Mouse (Mus musculus) forebrain, postnatal 0 days (tissue): Measurements from ENCODE around the gene Actg1. TPM values are rescaled to one million over a fixed set of nuclear protein-coding genes. Genes with fewer than 3 reads are reported as not detected.

Experiments
- ATAC-seq: fragments of 200-750 bp; cut with Nextera tagmentation; 2 replicates; pipeline ENCODE4 v1.8.0; 2017; ENCODE audit warnings: mild to moderate bottlenecking, moderate library complexity
- DNase-seq: peaks from one replicate; pipeline ENCODE4 v3.0.0-alpha.2; 2015
- H3K27ac ChIP-seq: fragments of 300-500 bp; sonication (generic); 2 replicates; pipeline ENCODE4 v1.5.1; 2014; ENCODE audit warnings: low read depth, mild to moderate bottlenecking, antibody characterized with exemption, low read length, moderate library complexity, mixed read lengths
- H3K27me3 ChIP-seq: fragments of 300-500 bp; sonication (generic); 2 replicates; pipeline ENCODE4 v1.6.1; 2014; ENCODE audit warnings: mild to moderate bottlenecking, low read length, mixed read lengths; ENCODE audit not compliant: insufficient read depth
- H3K36me3 ChIP-seq: fragments of 300-500 bp; sonication (generic); 2 replicates; pipeline ENCODE4 v1.6.1; 2014; ENCODE audit warnings: mild to moderate bottlenecking, moderate library complexity; ENCODE audit not compliant: insufficient read depth
- H3K4me1 ChIP-seq: fragments of 300-500 bp; sonication (generic); 2 replicates; pipeline ENCODE4 v1.6.1; 2014; ENCODE audit warnings: antibody characterized with exemption; ENCODE audit not compliant: insufficient read depth
- H3K4me2 ChIP-seq: fragments of 300-500 bp; sonication (generic); 2 replicates; pipeline ENCODE4 v1.6.1; 2014; ENCODE audit warnings: low read depth, mild to moderate bottlenecking, moderate library complexity
- H3K4me3 ChIP-seq: fragments of 300-500 bp; sonication (generic); 2 replicates; pipeline ENCODE4 v1.5.1; 2014; ENCODE audit warnings: low read depth, low read length, mixed read lengths
- H3K9ac ChIP-seq: fragments of 300-500 bp; sonication (generic); 2 replicates; pipeline ENCODE4 v1.6.1; 2014; ENCODE audit warnings: mild to moderate bottlenecking
- H3K9me3 ChIP-seq: fragments of 300-500 bp; sonication (generic); 2 replicates; pipeline ENCODE4 v1.6.1; 2016; ENCODE audit warnings: low read length
- CTCF ChIP-seq: sonication (generic); IDR thresholded peaks from 2 replicates; pipeline ENCODE4 v1.5.1; 2016; ENCODE audit warnings: antibody characterized with exemption, control low read depth, low read depth
- WGBS: fragments of 180-500 bp; shearing (Covaris S2); extraction: QIAGEN DNeasy Blood & Tissue Kit; methylation state at CpG from one replicate; pipeline ENCODE4 v1.1.7; 2014; 5-methylcytosine and 5-hydroxymethylcytosine counted together
- polyA plus RNA-seq: library from polyadenylated mRNA; unstranded; fragments of >200 nt; fragmentation: Nextera tagmentation; extraction: Ambion mirVana; gene quantifications from 2 replicates; pipeline ENCODE4 v1.2.1, GENCODE M21; 2015
- total RNA-seq: library from RNA; depleted of rRNA; stranded (reverse); fragments of >200 nt; gene quantifications from 2 replicates; pipeline ENCODE4 v1.2.3, GENCODE M21; 2014

Actg1 gene
- total and polyA plus RNA-seq, 2 experiments from 2014 or later = 2,516 to 4,381 TPM

DNA sequence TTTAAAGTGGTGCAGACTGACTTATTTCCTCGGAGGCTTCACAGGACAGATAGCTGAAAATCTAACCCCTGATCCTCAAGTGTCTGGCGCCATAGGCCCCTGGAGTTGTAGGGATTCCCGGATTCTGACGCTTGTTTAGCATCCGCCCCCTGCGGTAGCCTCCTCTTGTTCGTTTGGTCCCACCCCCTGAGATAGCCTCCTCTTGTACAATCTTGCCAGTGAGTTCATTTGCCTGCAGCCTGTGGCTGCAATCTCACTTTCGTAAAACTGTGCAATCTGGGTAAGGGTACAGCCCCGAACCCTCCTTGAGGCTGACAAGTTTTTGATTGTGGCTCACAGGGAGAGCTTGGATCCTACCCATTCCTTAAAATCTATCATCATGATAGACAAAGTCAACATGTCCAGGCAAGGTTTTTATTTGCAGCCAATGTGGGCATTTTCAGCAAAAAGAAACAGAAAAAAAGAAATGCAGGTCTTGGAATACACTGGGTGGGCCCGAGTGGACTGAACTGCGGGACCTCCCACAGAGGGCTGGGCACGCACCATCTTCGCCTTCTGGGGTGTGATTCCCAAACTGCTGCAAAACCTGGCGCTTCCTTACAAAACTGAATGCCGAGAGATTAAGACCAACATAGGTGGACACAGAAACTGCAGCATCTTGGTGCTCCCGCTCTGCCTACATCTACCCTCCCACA, 33.5 kb downstream of the Actg1 start:
- Histone ChIP-seq H3K27ac (peak overlapping the region; percentile 93), H3K36me3 (no peaks in the 10 kb centered on the region), H3K27me3 (no peaks in the 10 kb centered on the region), H3K9ac (peak overlapping the region; percentile 75), H3K4me3 (no peak overlapping the region), H3K4me1 (peaks cover 18% of the 10 kb centered on the region; the same call in 1 of the 2 replicates), H3K9me3 (no peaks in the 10 kb centered on the region), H3K4me2 (peak overlapping the region; percentile 87)
- DNase-seq = no peak
- WGBS = 31% methylated on average over 16 of the region's 16 CpGs
- TF ChIP-seq CTCF = no peak
- ATAC-seq = no peak

DNA sequence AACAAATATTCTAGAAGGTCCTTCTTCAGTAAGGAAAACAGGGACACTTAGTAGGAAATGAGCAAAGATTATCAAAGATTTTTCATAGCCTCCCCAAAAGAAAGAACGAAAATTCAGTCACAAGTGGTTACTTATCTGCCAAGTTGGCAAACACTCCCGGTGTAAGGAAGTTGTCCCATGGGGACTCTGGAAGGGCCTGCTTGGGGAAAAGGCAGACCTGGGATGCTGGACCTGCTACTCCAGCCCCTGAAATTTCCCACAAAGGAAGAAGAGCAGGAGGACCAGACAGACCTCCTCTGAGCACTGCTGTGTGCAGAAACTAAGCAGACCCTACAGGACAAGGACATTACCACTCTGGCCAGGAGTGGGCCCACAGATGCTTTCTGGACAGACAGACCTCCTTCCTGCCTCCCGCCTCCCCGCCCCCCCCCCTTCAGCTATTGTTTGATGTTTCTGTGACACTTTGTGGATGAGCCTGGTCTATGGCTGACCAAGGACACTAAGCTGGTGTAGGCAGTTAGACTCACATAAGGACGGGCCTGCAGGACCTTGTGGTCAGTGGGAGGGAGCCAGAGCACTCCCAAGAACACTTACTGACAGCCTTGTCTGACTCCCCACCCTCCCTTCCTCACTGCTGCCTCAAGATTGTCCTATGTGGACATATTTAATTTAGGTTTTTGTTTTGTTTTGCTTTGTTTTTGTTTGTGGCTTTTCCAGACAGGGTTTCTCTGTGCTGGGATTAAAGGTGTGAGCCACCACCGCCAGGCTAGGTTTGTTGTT, 34.2 kb downstream of the Actg1 start:
- no peak overlapping the region for H3K9ac ChIP-seq
- H3K4me2 ChIP-seq = no peak overlapping the region
- 56% methylated on average over 6 of the region's 6 CpGs for WGBS
- H3K27ac ChIP-seq = no peak overlapping the region
- DNase-seq (no peak), ATAC-seq (no peak)
- H3K4me1 ChIP-seq = peaks cover 18% of the 10 kb centered on the region; the same call in 1 of the 2 replicates
- no peak overlapping the region for H3K4me3 ChIP-seq
- TF ChIP-seq CTCF = no peak
- H3K36me3 ChIP-seq = no peaks in the 10 kb centered on the region
- H3K9me3 ChIP-seq = no peaks in the 10 kb centered on the region
- no peaks in the 10 kb centered on the region for H3K27me3 ChIP-seq

DNA sequence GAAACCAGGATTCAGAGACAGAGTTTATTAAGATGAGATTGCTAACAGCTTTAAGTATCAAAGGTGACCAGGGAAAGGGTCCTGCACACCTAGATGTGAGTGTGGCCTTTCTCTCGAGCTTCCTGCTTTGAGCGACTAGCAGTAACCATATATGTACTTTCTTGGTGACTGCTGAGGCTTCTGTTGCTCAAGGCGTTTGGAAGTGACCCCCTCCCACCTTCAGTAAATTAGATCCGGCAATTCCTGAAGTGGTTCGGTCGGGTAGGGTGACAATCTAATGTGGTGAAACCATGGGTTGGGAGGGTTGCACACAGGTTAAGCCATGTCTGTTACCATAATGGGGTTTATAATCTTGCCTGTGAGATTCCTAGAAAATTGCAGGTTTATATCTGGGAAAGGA, 36.3 kb downstream of the Actg1 start:
- H3K4me2 ChIP-seq = no peak overlapping the region
- H3K4me1 ChIP-seq = peaks cover 18% of the 10 kb centered on the region; the same call in 1 of the 2 replicates
- 83% methylated on average over 6 of the region's 6 CpGs for WGBS
- TF ChIP-seq CTCF = no peak
- no peak overlapping the region for H3K27ac ChIP-seq
- no peak overlapping the region for H3K4me3 ChIP-seq
- H3K9me3 ChIP-seq = no peaks in the 10 kb centered on the region
- no peaks in the 10 kb centered on the region for H3K36me3 ChIP-seq
- ATAC-seq = no peak
- H3K9ac ChIP-seq = no peak overlapping the region
- H3K27me3 ChIP-seq = no peaks in the 10 kb centered on the region
- no peak for DNase-seq

DNA sequence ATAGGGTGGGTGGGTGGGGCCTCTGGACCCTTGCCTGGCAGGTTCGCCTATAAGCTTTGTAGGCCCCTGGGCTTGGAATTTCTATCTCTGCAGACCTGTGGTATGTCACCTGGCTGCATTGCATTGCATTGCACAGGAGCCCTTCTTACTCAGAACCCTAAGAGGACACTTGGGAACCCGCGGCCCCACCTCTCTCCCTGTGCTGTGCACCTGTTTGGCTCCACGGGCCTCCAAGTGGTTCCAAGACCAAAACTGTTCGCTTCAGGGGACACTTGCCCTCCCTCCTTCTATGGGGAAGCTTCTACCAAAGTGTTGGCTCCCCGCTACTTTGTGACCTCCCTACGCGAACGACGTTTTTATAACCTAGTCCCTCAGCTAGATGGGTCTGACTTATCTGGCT, 36.8 kb downstream of the Actg1 start:
- H3K4me1 ChIP-seq = peaks cover 18% of the 10 kb centered on the region; the same call in 1 of the 2 replicates
- TF ChIP-seq CTCF = no peak
- H3K27me3 ChIP-seq = no peaks in the 10 kb centered on the region
- 54% methylated on average over 10 of the region's 10 CpGs for WGBS
- H3K36me3 ChIP-seq = no peaks in the 10 kb centered on the region
- H3K27ac ChIP-seq = peak overlapping the region; percentile 81
- H3K9me3 ChIP-seq = no peaks in the 10 kb centered on the region
- DNase-seq = no peak
- H3K4me3 ChIP-seq = peak overlapping the region; percentile 41
- peak overlapping the region; percentile 68; the same call in 1 of the 2 replicates for H3K9ac ChIP-seq
- peak overlapping the region; percentile 91 for H3K4me2 ChIP-seq
- ATAC-seq = no peak

DNA sequence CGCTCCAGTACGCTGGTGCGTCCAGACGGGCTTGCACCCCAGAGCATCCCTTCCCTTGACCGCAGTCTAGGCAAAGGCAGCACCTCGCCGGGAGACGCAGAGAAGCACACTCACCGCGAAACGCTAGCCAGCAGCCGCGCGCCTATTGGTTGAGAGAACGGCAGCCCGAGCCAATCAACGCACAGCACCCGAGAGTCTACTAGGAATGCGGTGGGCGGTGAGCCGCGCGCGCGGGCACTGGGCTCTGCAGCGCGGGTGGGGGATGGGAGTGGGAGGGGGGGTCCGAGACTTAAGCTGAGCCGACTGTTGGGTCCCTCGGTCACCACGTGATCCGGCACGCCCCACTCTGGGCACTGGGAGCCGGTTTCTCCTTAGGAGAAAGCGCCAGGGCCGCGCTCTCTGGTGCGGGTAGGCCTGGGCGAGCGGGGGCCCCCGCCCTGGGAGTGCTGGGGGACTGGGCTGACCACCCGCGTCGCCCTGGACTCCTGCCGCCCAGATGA, 37.5 kb downstream of the Actg1 start:
- WGBS = 1% methylated on average over 45 of the region's 45 CpGs
- Histone ChIP-seq H3K4me2 (peak overlapping the region; percentile 91), H3K27me3 (no peaks in the 10 kb centered on the region), H3K36me3 (no peaks in the 10 kb centered on the region), H3K4me1 (peaks cover 22% of the 10 kb centered on the region), H3K27ac (peak overlapping the region; percentile 81), H3K9me3 (no peaks in the 10 kb centered on the region), H3K9ac (peak overlapping the region; percentile 68), H3K4me3 (peak overlapping the region; percentile 41)
- TF ChIP-seq CTCF = no peak
- ATAC-seq (peak; percentile 93), DNase-seq (peak; percentile 97)

DNA sequence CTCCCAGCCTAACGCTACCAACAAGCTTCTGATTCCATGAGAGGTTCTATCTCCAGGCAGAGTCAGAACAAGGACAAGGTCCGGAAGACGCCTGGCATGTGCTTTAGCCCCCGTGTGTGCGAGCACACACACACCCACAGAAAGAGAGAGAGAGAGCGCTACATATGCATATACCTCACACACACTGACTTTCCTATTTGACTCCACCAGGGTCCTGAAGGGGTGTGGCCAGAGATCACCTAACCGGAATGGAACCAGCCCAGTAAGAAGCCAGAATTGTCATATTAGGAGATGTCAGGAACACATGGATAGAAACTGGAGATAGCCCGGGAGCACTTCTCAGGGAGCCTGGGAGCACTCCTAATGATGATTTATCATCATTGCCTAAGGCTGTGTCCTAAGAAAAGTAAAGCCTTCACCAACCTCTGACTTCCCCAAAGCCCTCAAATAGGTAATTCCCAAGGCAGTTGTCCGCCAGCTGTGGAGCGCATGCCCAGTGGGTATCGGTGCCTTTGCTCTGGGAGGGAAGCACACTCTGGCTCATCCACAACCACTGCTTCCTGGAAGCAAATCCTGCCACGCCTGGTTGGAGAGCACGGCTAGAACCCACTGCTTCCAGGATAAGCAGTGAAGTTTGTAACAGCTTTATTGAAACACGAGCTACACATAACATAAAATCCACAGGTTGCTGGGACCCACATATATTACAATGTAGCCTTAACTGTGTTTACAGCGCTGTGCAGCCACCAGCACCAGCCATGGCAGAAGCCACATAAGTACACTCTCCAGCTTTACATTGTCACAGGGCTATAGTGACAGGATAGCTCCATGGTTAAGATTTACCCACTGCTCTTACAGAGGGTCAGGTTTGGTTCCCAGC, 39.7 kb downstream of the Actg1 start:
- Histone ChIP-seq H3K27ac (no peak overlapping the region), H3K36me3 (no peaks in the 10 kb centered on the region), H3K9me3 (no peaks in the 10 kb centered on the region), H3K9ac (no peak overlapping the region), H3K4me2 (no peak overlapping the region), H3K4me3 (no peak overlapping the region), H3K27me3 (no peaks in the 10 kb centered on the region), H3K4me1 (peaks cover 25% of the 10 kb centered on the region)
- no peak for TF ChIP-seq CTCF
- ATAC-seq = no peak
- 54% methylated on average over 15 of the region's 15 CpGs for WGBS
- DNase-seq = no peak
